Mouse (Mus musculus) testis, adult 2 months (tissue): Measurements from ENCODE around the gene Cacna1e.

Experiments
- CTCF ChIP-seq: fragments of 200-500 bp; IDR thresholded peaks from 2 replicates; pipeline ENCODE4 v1.5.1; 2012; ENCODE audit warnings: low read depth, mild to moderate bottlenecking, inconsistent platforms, low read length, moderate library complexity; ENCODE audit not compliant: control insufficient read depth, insufficient read depth, insufficient replicate concordance
- POLR2A ChIP-seq: fragments of 200-500 bp; IDR thresholded peaks from 2 replicates; pipeline ENCODE4 v1.6.1; 2012; ENCODE audit warnings: low read depth, mild to moderate bottlenecking, inconsistent platforms, low read length, moderate library complexity; ENCODE audit not compliant: control insufficient read depth

DNA sequence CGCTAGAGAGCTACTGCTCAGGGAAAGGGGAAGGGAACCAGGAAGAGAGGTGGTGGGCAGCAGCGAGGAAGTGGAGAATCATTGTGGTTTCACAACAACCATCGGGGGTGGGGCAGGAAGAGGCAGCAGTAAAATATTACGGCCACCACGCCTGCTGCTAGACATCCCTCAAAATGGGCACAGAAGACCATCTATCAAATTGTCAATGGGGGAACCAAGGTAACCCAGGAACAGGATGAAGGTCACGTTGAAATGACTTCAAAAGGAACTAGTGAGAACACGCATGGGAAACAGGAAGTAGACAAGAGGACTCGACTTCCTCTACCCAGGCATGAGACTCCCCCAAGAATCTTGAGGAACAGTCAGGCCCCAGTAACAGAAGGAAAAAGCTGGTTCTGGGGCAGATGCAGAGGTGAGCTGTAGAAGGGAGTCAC, 89.8 kb downstream of the Cacna1e start:
- TF ChIP-seq CTCF (no peak), POLR2A (no peak)
